Mouse (Mus musculus) cerebellum, adult 11 months (tissue): Measurements from ENCODE around the gene Spata1.
"Not testable (repeated sequence)": the region's sequence is repeated elsewhere in the genome, so short reads cannot be mapped to it uniquely, and the experiment has no call there.

Experiments used
- DNase-seq: peaks from one replicate; pipeline ENCODE4 v3.0.0; 2022

Gene Spata1

DNA sequence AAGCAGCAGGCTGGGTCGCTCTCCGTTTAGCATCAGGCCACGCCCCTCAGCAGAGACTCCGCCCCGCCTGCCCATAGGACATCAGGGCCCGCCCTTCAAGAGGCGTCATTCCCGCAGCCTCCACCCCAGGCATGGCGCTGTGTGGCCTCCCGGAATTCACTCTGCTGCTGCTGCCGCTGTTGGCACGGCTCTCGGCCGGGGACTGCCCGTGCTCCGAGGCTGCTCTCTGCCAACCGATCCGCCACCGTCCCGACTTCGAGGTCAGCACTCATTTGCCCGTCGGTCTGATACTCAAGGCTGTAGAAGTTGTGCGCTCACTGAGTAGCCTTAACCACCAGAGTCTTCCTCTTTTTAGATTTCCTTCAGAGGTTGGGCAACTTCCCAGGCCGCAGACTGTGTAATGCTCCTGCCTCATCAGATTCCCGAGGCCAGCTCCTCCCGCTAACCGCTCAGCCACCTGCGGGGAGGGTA, 49.1 kb downstream of the Spata1 start:
- DNase-seq: peak; percentile 82

GRCm38 (mm10) chr3:146449745-146450250, 49.8 kb downstream of the Spata1 start, which contains the start of gene Ctbs:
Gene Ctbs (plus strand): TSS chr3:146449795.
- no peak for DNase-seq

- DNase-seq: no peak
Observed at GRCm38 (mm10) chr3:146448969-146449368, 50.6 kb downstream of the Spata1 start.

- DNase-seq: no peak
Observed at GRCm38 (mm10) chr3:146448372-146448771, 51.2 kb downstream of the Spata1 start.

- no peak for DNase-seq
Observed at GRCm38 (mm10) chr3:146447598-146447997, 52.0 kb downstream of the Spata1 start.

GRCm38 (mm10) chr3:146447156-146447555, 52.4 kb downstream of the Spata1 start:
- no peak for DNase-seq

DNA sequence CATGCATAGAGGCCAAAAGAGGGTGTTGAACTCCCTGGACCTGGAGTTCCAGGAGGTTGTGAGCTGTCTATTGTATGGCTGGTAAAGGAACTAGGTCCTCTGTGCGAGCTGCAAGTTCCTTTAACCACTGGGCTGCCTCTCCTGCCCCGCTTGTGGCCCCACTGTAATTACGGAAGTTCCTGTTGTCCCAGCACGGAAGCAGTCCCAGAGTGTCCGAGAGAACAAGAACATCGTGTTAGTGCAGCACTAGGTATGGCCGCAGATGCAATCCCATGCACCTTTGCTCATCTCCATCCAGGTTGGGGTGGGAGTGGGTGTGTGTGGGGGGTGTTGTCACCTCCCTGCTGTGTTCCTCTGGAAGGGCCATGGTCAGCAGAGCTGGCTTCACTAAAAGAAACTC, 54.7 kb downstream of the Spata1 start:
- DNase-seq: no peak

DNA sequence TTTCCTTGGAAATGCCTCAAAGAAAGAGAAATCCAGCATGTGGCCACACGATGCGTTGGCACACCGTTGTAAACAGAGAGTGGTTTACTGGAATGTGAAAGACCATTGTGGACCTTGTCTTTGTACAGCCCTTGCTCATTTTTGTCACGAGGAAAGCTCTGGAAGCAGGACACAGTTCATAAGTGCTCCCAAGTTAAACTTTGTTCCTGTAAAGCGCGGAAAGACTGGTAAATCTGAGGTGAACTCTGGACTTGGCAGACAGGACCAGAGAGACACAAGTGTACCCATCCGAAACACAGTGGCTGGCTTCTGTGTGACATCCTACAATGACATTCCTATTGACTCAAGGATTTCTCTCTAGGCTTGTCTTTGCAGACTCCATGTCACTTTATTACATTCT, 56.2 kb downstream of the Spata1 start:
- DNase-seq: no peak

DNA sequence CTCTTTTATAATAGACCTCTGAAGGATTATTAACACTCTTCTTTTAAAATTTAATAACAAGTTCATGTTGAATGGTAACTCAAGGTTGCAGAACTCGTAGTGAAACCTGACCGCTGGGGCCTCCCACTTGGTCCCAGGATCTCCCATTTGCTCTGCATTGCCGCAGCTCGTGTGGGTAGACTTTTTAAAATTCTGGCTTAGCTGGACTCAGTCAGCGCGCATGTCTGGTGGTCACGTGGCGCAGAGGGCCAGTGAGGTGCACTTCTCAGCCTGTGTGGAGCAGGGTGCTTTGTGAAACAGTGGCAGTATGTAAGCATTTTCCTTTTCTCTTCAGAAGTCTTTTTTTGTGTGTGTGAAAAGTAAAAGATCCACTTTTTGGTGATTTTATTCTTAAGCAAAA, 56.6 kb downstream of the Spata1 start:
- DNase-seq: no peak

DNA sequence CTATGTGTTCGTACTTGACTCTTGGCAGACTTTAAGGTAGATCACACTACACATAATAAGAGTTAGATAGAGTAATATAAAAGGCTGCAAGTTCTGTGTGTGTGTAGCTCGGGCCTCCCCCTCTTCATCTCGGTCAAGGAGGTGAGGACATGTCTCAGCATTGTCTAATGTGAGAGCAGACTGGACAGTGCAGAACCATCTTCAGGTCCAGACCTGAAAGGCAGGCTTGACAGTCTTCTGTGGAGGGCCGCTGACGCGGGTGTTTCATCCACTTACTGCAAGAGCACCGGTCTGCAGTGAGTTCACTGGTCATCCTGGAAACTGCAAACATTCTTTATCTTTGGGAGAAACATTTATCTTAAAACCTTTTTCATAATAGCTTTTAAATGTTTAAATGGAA, 57.1 kb downstream of the Spata1 start:
- no peak for DNase-seq

DNA sequence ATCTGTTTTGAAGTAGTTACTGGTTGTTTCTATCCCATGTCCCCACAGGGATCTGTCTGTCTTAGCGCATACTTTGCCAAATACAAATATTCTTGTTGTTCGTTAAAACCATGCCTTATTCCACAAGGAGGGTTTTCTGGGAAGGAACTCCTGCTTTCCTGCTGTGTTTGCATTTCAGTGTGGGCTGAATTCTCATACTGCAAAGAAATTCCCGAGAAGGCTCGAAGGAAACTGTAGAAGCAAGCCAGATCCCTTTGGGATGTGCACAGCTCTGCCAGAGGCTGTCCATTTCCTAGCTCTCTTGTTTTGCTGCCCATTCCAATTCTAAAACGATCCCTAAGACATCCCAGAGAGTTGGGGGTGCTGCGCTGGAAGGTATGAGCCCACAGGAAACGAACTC, 59.1 kb downstream of the Spata1 start:
- no peak for DNase-seq

DNA sequence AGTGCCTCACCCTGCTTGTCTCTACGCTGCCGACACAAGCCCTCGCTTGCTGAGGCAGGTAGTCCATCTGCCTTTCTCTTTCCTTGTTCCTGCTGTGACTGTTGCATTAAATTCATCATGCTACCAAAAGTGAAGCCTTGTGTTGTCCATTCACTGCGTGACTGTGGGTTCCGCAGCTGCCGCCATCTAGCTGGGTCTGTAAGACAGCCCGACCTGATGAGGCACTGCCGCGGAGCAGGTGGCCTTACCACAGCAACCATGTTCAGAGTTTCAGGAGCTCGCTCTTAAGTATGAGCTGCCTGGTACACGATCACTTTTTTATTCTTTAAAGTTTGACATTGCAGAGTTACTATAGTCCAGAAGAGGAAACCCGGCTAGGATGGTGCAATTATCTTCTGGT, 59.5 kb downstream of the Spata1 start:
- no peak for DNase-seq

- DNase-seq: no peak
Observed at GRCm38 (mm10) chr3:146436114-146436513, 63.4 kb downstream of the Spata1 start.

DNA sequence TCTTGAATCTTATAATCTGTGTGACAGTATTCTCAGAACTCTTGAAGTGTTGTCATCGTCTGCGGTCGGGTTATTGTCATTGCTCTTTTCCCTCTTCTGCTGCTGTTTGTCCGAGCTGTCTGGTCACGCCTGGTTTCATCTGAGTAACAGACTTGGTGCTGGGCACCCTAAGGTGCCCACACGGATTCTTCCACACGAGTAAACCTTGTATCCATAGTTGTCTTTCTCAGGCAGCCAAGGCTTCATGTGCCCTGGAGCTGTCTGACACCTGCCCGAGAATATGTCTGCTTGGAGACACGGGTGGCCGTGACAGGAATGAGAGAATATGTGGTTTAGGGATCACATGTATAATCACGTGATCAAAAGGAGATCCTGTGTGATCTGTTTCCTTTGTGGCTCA, 64.0 kb downstream of the Spata1 start:
- no peak for DNase-seq

GRCm38 (mm10) chr3:146434686-146435085, 64.9 kb downstream of the Spata1 start:
- DNase-seq: no peak

- no peak for DNase-seq
Observed at GRCm38 (mm10) chr3:146433681-146434350, 65.7 kb downstream of the Spata1 start.

DNA sequence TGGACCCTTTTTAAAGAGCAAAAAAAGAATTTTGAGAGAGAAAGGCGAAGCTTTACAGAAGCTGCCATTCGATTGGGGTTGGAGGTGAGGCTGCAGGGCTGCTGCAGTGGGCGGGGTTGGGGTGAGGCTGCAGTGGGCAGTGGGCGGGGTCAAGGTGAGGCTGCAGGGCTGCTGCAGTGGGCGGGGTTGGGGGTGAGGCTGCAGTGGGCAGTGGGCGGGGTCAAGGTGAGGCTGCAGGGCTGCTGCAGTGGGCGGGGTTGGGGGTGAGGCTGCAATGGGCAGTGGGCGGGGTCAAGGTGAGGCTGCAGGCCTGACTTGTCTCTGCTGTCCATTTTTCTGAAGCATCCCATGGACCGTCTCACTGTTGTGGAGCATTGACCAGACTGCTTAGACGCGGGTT, 66.5 kb downstream of the Spata1 start:
- not testable (repeated sequence) for DNase-seq

DNA sequence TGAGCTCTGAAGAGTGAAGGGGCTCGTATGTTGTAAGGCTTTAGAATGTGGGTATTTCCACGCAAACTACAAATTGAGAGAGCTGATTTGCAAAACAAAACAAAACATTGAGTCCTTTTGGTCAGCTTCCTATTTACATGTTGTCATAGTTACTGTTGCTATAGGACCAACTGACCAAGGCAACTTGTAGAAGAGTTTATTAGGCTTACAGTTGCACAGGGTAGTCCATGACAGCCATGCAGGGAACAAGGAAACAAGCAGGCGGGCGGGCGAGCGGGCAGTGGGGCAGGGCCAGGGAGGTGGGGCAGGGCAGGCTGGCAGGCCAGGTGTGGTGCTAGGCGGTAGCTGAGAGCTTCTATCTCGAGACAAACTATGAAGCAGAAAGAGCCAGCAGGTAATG, 73.1 kb downstream of the Spata1 start:
- DNase-seq: no peak

- no peak for DNase-seq
Observed at GRCm38 (mm10) chr3:146425902-146426301, 73.7 kb downstream of the Spata1 start.

- DNase-seq: no peak
Observed at GRCm38 (mm10) chr3:146424306-146424900, 75.2 kb downstream of the Spata1 start.

GRCm38 (mm10) chr3:146423710-146424109, 75.8 kb downstream of the Spata1 start:
- DNase-seq: no peak

- no peak for DNase-seq
Observed at GRCm38 (mm10) chr3:146421787-146422186, 77.8 kb downstream of the Spata1 start.

DNA sequence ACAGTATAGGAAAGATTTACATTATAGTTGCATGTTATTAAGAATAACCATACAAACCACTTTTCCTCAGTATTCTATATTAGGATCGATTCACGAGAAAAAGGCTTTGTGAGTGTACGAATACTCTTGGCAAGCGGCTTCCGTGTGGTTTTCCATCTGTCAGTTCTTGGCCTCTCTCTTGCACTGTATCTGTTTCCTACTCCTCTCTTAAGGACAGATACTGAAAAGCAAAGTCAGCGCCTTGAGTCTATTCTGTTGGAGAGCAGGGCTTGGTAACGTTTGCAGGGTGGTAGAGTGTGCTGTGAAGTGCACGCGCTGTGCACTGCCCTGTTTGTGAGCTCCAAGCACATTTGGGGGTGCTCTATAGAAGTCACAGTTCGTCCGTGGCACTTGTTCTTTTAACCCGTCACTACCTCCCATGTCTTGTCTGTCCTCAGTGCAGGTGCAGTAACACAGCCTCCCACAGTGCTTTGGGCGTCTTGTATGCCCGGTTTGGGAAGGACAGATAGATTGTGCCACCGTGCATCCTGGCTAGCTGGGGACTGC, 79.5 kb downstream of the Spata1 start:
- no peak for DNase-seq

DNA sequence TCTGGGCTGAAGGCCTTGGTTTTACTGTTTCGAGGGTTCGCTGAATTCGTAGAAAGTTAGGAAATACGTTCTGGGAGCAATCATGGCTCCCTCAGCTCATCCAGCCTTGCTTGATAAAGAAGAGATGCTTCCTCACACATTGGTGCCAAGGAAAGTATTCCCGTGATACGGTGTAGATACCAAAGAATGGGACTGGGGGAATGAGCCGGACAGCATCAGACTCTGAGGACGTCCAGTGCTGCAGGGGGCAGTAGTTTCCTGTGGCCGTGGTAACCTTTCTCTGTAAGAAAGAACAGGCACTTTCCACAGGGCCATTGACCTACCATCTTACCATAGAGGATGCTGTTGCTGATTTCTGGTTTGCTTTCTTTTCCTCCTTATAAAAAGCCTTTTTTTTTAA, 80.0 kb downstream of the Spata1 start:
- no peak for DNase-seq
